Mouse (Mus musculus) CH12.LX (cell line): ENCODE data around the gene Gm13199. TPM values are rescaled to one million over a fixed set of nuclear protein-coding genes. Genes with fewer than 3 reads are reported as not detected.

ENCODE experiments used
- DNase-seq: peaks from one replicate; pipeline ENCODE4 v3.0.0-alpha.2; 2013; ENCODE audit errors: extremely low read depth
- H3K27ac ChIP-seq: 2 replicates; pipeline ENCODE4 v1.5.1; 2012; ENCODE audit warnings: low read depth, mild to moderate bottlenecking, control low read depth, moderate library complexity; ENCODE audit not compliant: insufficient read depth
- H3K27me3 ChIP-seq: replicated peaks from 2 replicates; pipeline ENCODE3; 2012; ENCODE audit warnings: inconsistent platforms
- H3K36me3 ChIP-seq, 2 experiments: replicated peaks in 1 of 2; 2 replicates each; pipeline versions ENCODE3 to v1.6.1; 2012; ENCODE audit warnings: inconsistent platforms in 1 of 2, low read length in 1 of 2, mild to moderate bottlenecking in 1 of 2, mixed read lengths in 1 of 2, moderate library complexity in 1 of 2; ENCODE audit not compliant: control insufficient read depth in 1 of 2, insufficient read depth in 1 of 2
- H3K4me1 ChIP-seq, 2 experiments: 2 replicates each; pipeline ENCODE4 v1.6.1; 2012; ENCODE audit warnings: inconsistent platforms in 1 of 2, moderate library complexity in 1 of 2; ENCODE audit not compliant: insufficient read depth in 2 of 2, control insufficient read depth in 1 of 2
- H3K4me2 ChIP-seq: 2 replicates; pipeline ENCODE4 v1.6.1; 2012; ENCODE audit warnings: low read depth, mild to moderate bottlenecking, control low read depth; ENCODE audit not compliant: poor library complexity, insufficient read depth, severe bottlenecking
- H3K4me3 ChIP-seq, 3 experiments: fragments of 150-350 bp in 1 of 3; sonication (generic) in 1 of 3; replicated peaks in 1 of 3; 2 replicates each; pipeline versions ENCODE3 to v1.5.1; 2011 to 2012; ENCODE audit warnings: low read depth in 2 of 3, low read length in 2 of 3, mild to moderate bottlenecking in 2 of 3, moderate library complexity in 2 of 3, control low read depth in 1 of 3, improper control_type of control experiment in 1 of 3, inconsistent platforms in 1 of 3, mixed read lengths in 1 of 3; ENCODE audit not compliant: poor library complexity in 1 of 3
- H3K79me2 ChIP-seq: replicated peaks from 2 replicates; pipeline ENCODE4 v1.6.1; 2012; ENCODE audit warnings: mild to moderate bottlenecking, moderate library complexity; ENCODE audit not compliant: control insufficient read depth, poor library complexity, insufficient read depth, severe bottlenecking; ENCODE audit errors: extremely low read depth
- H3K9ac ChIP-seq: 2 replicates; pipeline ENCODE4 v1.6.1; 2012; ENCODE audit warnings: low read depth, mild to moderate bottlenecking, control low read depth, moderate library complexity; ENCODE audit not compliant: insufficient read depth
- H3K9me3 ChIP-seq: replicated peaks from 2 replicates; pipeline ENCODE3; 2012; ENCODE audit warnings: low read length, inconsistent platforms, mixed read lengths
- CHD1 ChIP-seq: IDR thresholded peaks from 2 replicates; pipeline ENCODE4 v1.6.1; 2012; ENCODE audit warnings: low read depth, low read length, improper control_type of control experiment, inconsistent platforms
- CTCF ChIP-seq, 2 experiments: IDR thresholded peaks in 1 of 2; conservative IDR thresholded peaks in 1 of 2; 2 replicates each; pipeline ENCODE4 v1.5.1; 2011 to 2012; ENCODE audit warnings: low read depth in 2 of 2, low read length in 2 of 2, improper control_type of control experiment in 1 of 2, inconsistent platforms in 1 of 2, mild to moderate bottlenecking in 1 of 2, moderate library complexity in 1 of 2
- E2F4 ChIP-seq: IDR thresholded peaks from 2 replicates; pipeline ENCODE4 v1.6.1; 2011; ENCODE audit warnings: low read depth, low read length, improper control_type of control experiment; ENCODE audit not compliant: insufficient replicate concordance
- ELF1 ChIP-seq: IDR thresholded peaks from 2 replicates; pipeline ENCODE4 v1.6.1; 2014; ENCODE audit warnings: low read depth, mild to moderate bottlenecking, inconsistent platforms, low read length, improper control_type of control experiment
- EP300 ChIP-seq: IDR thresholded peaks from 2 replicates; pipeline ENCODE4 v1.6.1; 2011; ENCODE audit warnings: low read length, improper control_type of control experiment
- ETS1 ChIP-seq: conservative IDR thresholded peaks from 2 replicates; pipeline ENCODE4 v1.6.1; 2012; ENCODE audit warnings: low read depth, mild to moderate bottlenecking, inconsistent platforms, low read length, improper control_type of control experiment, moderate library complexity
- HCFC1 ChIP-seq: IDR thresholded peaks from 2 replicates; pipeline ENCODE4 v1.6.1; 2012; ENCODE audit warnings: low read depth, mild to moderate bottlenecking, inconsistent platforms, low read length, improper control_type of control experiment
- IRF4 ChIP-seq: IDR thresholded peaks from 2 replicates; pipeline ENCODE4 v1.6.1; 2014; ENCODE audit warnings: low read depth, mild to moderate bottlenecking, inconsistent platforms, low read length, improper control_type of control experiment
- KAT2A ChIP-seq: IDR thresholded peaks from 2 replicates; pipeline ENCODE4 v1.6.1; 2012; ENCODE audit warnings: low read length, improper control_type of control experiment, inconsistent platforms; ENCODE audit not compliant: insufficient replicate concordance
- MAFK ChIP-seq: IDR thresholded peaks from 2 replicates; pipeline ENCODE4 v1.6.1; 2011; ENCODE audit warnings: low read length, improper control_type of control experiment; ENCODE audit not compliant: insufficient replicate concordance
- MAX ChIP-seq: IDR thresholded peaks from 2 replicates; pipeline ENCODE4 v1.6.1; 2011; ENCODE audit warnings: low read length, improper control_type of control experiment
- MYC ChIP-seq: IDR thresholded peaks from 2 replicates; pipeline ENCODE4 v1.6.1; 2011; ENCODE audit warnings: low read depth, mild to moderate bottlenecking, improper control_type of control experiment, low read length
- NELFE ChIP-seq: IDR thresholded peaks from 2 replicates; pipeline ENCODE4 v1.6.1; 2011; ENCODE audit warnings: low read depth, low read length, improper control_type of control experiment
- PAX5 ChIP-seq: IDR thresholded peaks from 2 replicates; pipeline ENCODE4 v1.6.1; 2012; ENCODE audit warnings: low read length, inconsistent platforms, mixed read lengths
- POLR2A ChIP-seq: IDR thresholded peaks from 2 replicates; pipeline ENCODE4 v1.6.1; 2011; ENCODE audit warnings: low read depth, mild to moderate bottlenecking, improper control_type of control experiment, low read length
- RAD21 ChIP-seq: IDR thresholded peaks from 2 replicates; pipeline ENCODE4 v1.6.1; 2011; ENCODE audit warnings: low read depth, mild to moderate bottlenecking, low read length, improper control_type of control experiment, moderate library complexity
- SMC3 ChIP-seq: IDR thresholded peaks from 2 replicates; pipeline ENCODE4 v1.6.1; 2011; ENCODE audit warnings: low read depth, low read length, improper control_type of control experiment
- TBP ChIP-seq: conservative IDR thresholded peaks from 2 replicates; pipeline ENCODE4 v1.6.1; 2011; ENCODE audit warnings: low read depth, low read length, improper control_type of control experiment
- TCF12 ChIP-seq: IDR thresholded peaks from 2 replicates; pipeline ENCODE4 v1.6.1; 2014; ENCODE audit warnings: low read depth, mild to moderate bottlenecking, inconsistent platforms, low read length, improper control_type of control experiment
- UBTF ChIP-seq: IDR thresholded peaks from 2 replicates; pipeline ENCODE4 v1.6.1; 2012; ENCODE audit warnings: low read depth, mild to moderate bottlenecking, inconsistent platforms, low read length, improper control_type of control experiment, moderate library complexity
- USF2 ChIP-seq: conservative IDR thresholded peaks from 2 replicates; pipeline ENCODE4 v1.6.1; 2011; ENCODE audit warnings: low read depth, low read length, improper control_type of control experiment
- ZMIZ1 ChIP-seq: IDR thresholded peaks from 2 replicates; pipeline ENCODE4 v1.6.1; 2012; ENCODE audit warnings: low read depth, mild to moderate bottlenecking, inconsistent platforms, low read length, improper control_type of control experiment
- ZNF384 ChIP-seq: IDR thresholded peaks from 2 replicates; pipeline ENCODE4 v1.6.1; 2012; ENCODE audit warnings: low read depth, low read length, improper control_type of control experiment, inconsistent platforms
- dilution Hi-C: fragments of 300-500 bp; cut with MboI; formaldehyde crosslinking; loops from 2 replicates; pipeline ENCODE4 v1.14.3; 2020; ENCODE audit warnings: low sequenced_read_pairs; ENCODE audit not compliant: extremely low pct_unique_long_range_greater_than_20kb, extremely low pct_ligation_motif_present
- in situ Hi-C: fragments of 300-500 bp; cut with MboI; formaldehyde crosslinking; loops from 3 replicates; pipeline ENCODE4 v1.14.3; 2019; ENCODE audit warnings: low sequenced_read_pairs, low pct_ligation_motif_present, low pct_unique_long_range_greater_than_20kb, mixed read lengths
- polyA plus RNA-seq: library from polyadenylated mRNA; unstranded; fragments of >175 nt; gene quantifications from 2 replicates; pipeline ENCODE4 v1.2.1, GENCODE M21; 2012; ENCODE audit warnings: low read depth; ENCODE audit not compliant: insufficient read length
- total RNA-seq, 2 experiments: library from RNA; depleted of rRNA; stranded (reverse); fragments of 300-350 nt in 1 of 2; fragments of >200 nt in 1 of 2; gene quantifications; 2 replicates each; pipeline ENCODE4 v1.2.3; 2012 to 2014

The Gm13199 gene
- total and polyA plus RNA-seq, 3 experiments: 0.47 to 2.7 (median 1.1) TPM

DNA sequence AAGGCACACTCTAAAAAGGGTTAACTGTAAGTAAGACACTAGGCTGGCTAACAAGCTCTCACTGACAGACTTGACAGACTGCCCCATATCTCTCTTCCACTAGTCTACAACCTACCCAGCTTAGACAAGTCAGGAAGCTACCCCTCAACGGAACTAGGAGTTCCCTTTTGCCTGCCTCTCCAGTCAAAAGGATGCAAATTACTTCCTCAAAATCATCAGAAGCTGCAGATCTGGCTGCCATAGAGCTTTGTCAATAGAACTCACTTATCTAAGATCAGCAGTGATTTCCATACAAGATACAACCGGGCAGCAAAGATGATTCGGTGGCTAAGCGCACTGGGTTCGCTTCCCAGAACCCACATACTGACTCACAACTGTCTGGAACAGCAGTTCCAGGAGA lies 38.0 kb downstream of the Gm13199 start:
- no peak overlapping the region for H3K27ac ChIP-seq
- dilution Hi-C loops: no loop called here
- TF ChIP-seq ZMIZ1 (no peak), TCF12 (no peak), ETS1 (no peak), RAD21 (no peak), EP300 (no peak), KAT2A (no peak), POLR2A (no peak), USF2 (no peak), CHD1 (no peak), UBTF (no peak), PAX5 (no peak), IRF4 (no peak)
- H3K9ac ChIP-seq: no peak overlapping the region
- H3K4me2 ChIP-seq: no peak overlapping the region
- in situ Hi-C loops: loop anchor here (25.0 kb wide), 2 partner anchors 737 to 912 kb away; partner anchors contain the start of gene Phyh
- DNase-seq: peak; percentile 38
- peaks cover 4 to 15% of the 10 kb centered on the region in 2 experiments; a peak in 3 of 4 replicates for H3K4me1 ChIP-seq
- H3K4me3 ChIP-seq: no peak overlapping the region
- H3K9me3 ChIP-seq: no peaks in the 10 kb centered on the region
- H3K79me2 ChIP-seq: peaks cover 3% of the 10 kb centered on the region; the same call in 1 of the 2 replicates
- no peaks in the 10 kb centered on the region for H3K27me3 ChIP-seq
- H3K36me3 ChIP-seq: peaks cover 50 to 74% of the 10 kb centered on the region in 2 experiments

DNA sequence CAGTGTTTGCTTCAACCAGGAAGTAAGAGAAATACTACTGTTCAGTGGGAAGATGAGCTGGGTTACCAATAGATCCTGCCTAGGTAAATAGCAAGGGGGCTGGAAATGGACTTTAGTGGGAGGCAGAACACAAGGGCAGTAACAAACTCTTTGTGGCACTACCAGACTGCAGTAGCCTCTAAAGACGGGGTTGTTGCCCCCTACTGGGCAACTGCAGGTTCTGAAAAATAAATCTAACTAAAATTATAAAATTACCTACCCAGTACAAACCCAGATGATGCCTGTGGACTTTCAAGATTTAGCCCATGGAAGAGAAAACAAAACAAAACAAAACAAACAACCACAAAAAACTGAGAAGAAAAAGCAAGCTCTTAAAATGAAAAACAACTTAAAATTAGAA lies 38.5 kb downstream of the Gm13199 start:
- Histone ChIP-seq H3K4me1 (peaks cover 4 to 15% of the 10 kb centered on the region in 2 experiments; a peak in 3 of 4 replicates), H3K27me3 (no peaks in the 10 kb centered on the region), H3K79me2 (peaks cover 3% of the 10 kb centered on the region; the same call in 1 of the 2 replicates), H3K36me3 (peaks cover 50 to 75% of the 10 kb centered on the region in 2 experiments), H3K9ac (no peak overlapping the region), H3K9me3 (no peaks in the 10 kb centered on the region), H3K27ac (no peak overlapping the region), H3K4me2 (no peak overlapping the region), H3K4me3 (no peak overlapping the region)
- in situ Hi-C loops (loop anchor here (25.0 kb wide), 1 partner anchor 737 kb away; no protein-coding TSS in a partner anchor), dilution Hi-C loops (no loop called here)
- DNase-seq: peak; percentile 36
- TF ChIP-seq UBTF (no peak), ZNF384 (no peak), PAX5 (no peak), ELF1 (0 out of 2 replicates have a peak, but pooled peaks have one; percentile 35), TBP (no peak), USF2 (no peak), POLR2A (no peak), SMC3 (peak; percentile 62), MYC (no peak), RAD21 (peak; percentile 54), MAFK (no peak), IRF4 (no peak), NELFE (no peak), MAX (no peak), ZMIZ1 (no peak), HCFC1 (no peak), E2F4 (no peak), CTCF (conservative IDR thresholded peaks at IDR 0.05 in 1 of 2, IDR thresholded peaks at IDR 0.05 in 1 of 2; ENCODE audit: low read depth in 2 of 2, low read length in 2 of 2) (peak in 1 of 2 experiments; percentile 70; a peak in 3 of 4 replicates)
- TF ChIP-seq, all 38 proteins: peak for 4
